Mouse (Mus musculus): Measurements from ENCODE around the gene Ing2. TPM values are rescaled to one million over a fixed set of nuclear protein-coding genes. Genes with fewer than 3 reads are reported as not detected.

The Ing2 gene
- polyA plus RNA-seq, 1 experiment, result not detected

- Histone ChIP-seq H3K4me3 (ENCODE audit: insufficient read depth, low read depth, low read length) (no peak overlapping the region), H3K27ac (ENCODE audit: insufficient read depth, low read depth, low read length) (no peak overlapping the region), H3K4me1 (ENCODE audit: control insufficient read depth, insufficient read depth, low read length) (no peaks in the 10 kb centered on the region)
- WGBS, result 96% methylated on average over 5 of the region's 5 CpGs
- no peak for TF ChIP-seq CTCF (IDR thresholded peaks at IDR 0.05; ENCODE audit: insufficient read depth, low read depth, low read length)
- no peak for TF ChIP-seq POLR2A (IDR thresholded peaks at IDR 0.05; ENCODE audit: insufficient read depth, low read depth, low read length)
Observed at GRCm38 (mm10) chr8:47662716-47663115, 12.6 kb downstream of the Ing2 start.

- TF ChIP-seq CTCF (IDR thresholded peaks at IDR 0.05; ENCODE audit: insufficient read depth, low read depth, low read length) (no peak), POLR2A (IDR thresholded peaks at IDR 0.05; ENCODE audit: insufficient read depth, low read depth, low read length) (no peak)
- no peak overlapping the region for H3K27ac ChIP-seq (ENCODE audit: insufficient read depth, low read depth, low read length)
- H3K4me1 ChIP-seq (ENCODE audit: control insufficient read depth, insufficient read depth, low read length), result no peaks in the 10 kb centered on the region
- 80% methylated on average over 7 of the region's 7 CpGs for WGBS
- H3K4me3 ChIP-seq (ENCODE audit: insufficient read depth, low read depth, low read length), result no peak overlapping the region
Observed at GRCm38 (mm10) chr8:47660394-47660793, 15.0 kb downstream of the Ing2 start.

- Histone ChIP-seq H3K4me3 (ENCODE audit: insufficient read depth, low read depth, low read length) (no peak overlapping the region), H3K4me1 (ENCODE audit: control insufficient read depth, insufficient read depth, low read length) (no peaks in the 10 kb centered on the region), H3K27ac (ENCODE audit: insufficient read depth, low read depth, low read length) (no peak overlapping the region)
- WGBS, result 84% methylated on average over 5 of the region's 5 CpGs
- TF ChIP-seq CTCF (IDR thresholded peaks at IDR 0.05; ENCODE audit: insufficient read depth, low read depth, low read length) (no peak), POLR2A (IDR thresholded peaks at IDR 0.05; ENCODE audit: insufficient read depth, low read depth, low read length) (no peak)
Observed at GRCm38 (mm10) chr8:47659463-47659862, 15.9 kb downstream of the Ing2 start.

- Histone ChIP-seq H3K4me1 (ENCODE audit: control insufficient read depth, insufficient read depth, low read length) (no peaks in the 10 kb centered on the region), H3K4me3 (ENCODE audit: insufficient read depth, low read depth, low read length) (no peak overlapping the region), H3K27ac (ENCODE audit: insufficient read depth, low read depth, low read length) (no peak overlapping the region)
- TF ChIP-seq POLR2A (IDR thresholded peaks at IDR 0.05; ENCODE audit: insufficient read depth, low read depth, low read length) (no peak), CTCF (IDR thresholded peaks at IDR 0.05; ENCODE audit: insufficient read depth, low read depth, low read length) (no peak)
- WGBS, result 60% methylated on average over 3 of the region's 3 CpGs
Observed at GRCm38 (mm10) chr8:47654406-47654805, 20.9 kb downstream of the Ing2 start.

- no peaks in the 10 kb centered on the region for H3K4me1 ChIP-seq (ENCODE audit: control insufficient read depth, insufficient read depth, low read length)
- H3K4me3 ChIP-seq (ENCODE audit: insufficient read depth, low read depth, low read length), result no peak overlapping the region
- TF ChIP-seq POLR2A (IDR thresholded peaks at IDR 0.05; ENCODE audit: insufficient read depth, low read depth, low read length) (no peak), CTCF (IDR thresholded peaks at IDR 0.05; ENCODE audit: insufficient read depth, low read depth, low read length) (no peak)
- WGBS, result 90% methylated on average over 3 of the region's 3 CpGs
- H3K27ac ChIP-seq (ENCODE audit: insufficient read depth, low read depth, low read length), result no peak overlapping the region
Observed at GRCm38 (mm10) chr8:47652737-47653076, 22.6 kb downstream of the Ing2 start.

GRCm38 (mm10) chr8:47651913-47652736, 23.2 kb downstream of the Ing2 start:
- Histone ChIP-seq H3K27ac (ENCODE audit: insufficient read depth, low read depth, low read length) (no peak overlapping the region), H3K4me1 (ENCODE audit: control insufficient read depth, insufficient read depth, low read length) (no peaks in the 10 kb centered on the region), H3K4me3 (ENCODE audit: insufficient read depth, low read depth, low read length) (no peak overlapping the region)
- WGBS, result 77% methylated on average over 13 of the region's 13 CpGs
- TF ChIP-seq POLR2A (IDR thresholded peaks at IDR 0.05; ENCODE audit: insufficient read depth, low read depth, low read length) (no peak), CTCF (IDR thresholded peaks at IDR 0.05; ENCODE audit: insufficient read depth, low read depth, low read length) (no peak)

GRCm38 (mm10) chr8:47650853-47651252, 24.5 kb downstream of the Ing2 start:
- Histone ChIP-seq H3K4me1 (ENCODE audit: control insufficient read depth, insufficient read depth, low read length) (no peaks in the 10 kb centered on the region), H3K4me3 (ENCODE audit: insufficient read depth, low read depth, low read length) (no peak overlapping the region), H3K27ac (ENCODE audit: insufficient read depth, low read depth, low read length) (no peak overlapping the region)
- TF ChIP-seq CTCF (IDR thresholded peaks at IDR 0.05; ENCODE audit: insufficient read depth, low read depth, low read length), result no peak
- TF ChIP-seq POLR2A (IDR thresholded peaks at IDR 0.05; ENCODE audit: insufficient read depth, low read depth, low read length), result no peak
- WGBS, result 86% methylated on average over 4 of the region's 4 CpGs

- WGBS, result 82% methylated on average over 9 of the region's 9 CpGs
- Histone ChIP-seq H3K4me3 (ENCODE audit: insufficient read depth, low read depth, low read length) (no peak overlapping the region), H3K27ac (ENCODE audit: insufficient read depth, low read depth, low read length) (no peak overlapping the region), H3K4me1 (ENCODE audit: control insufficient read depth, insufficient read depth, low read length) (no peaks in the 10 kb centered on the region)
- TF ChIP-seq CTCF (IDR thresholded peaks at IDR 0.05; ENCODE audit: insufficient read depth, low read depth, low read length) (no peak), POLR2A (IDR thresholded peaks at IDR 0.05; ENCODE audit: insufficient read depth, low read depth, low read length) (no peak)
Observed at GRCm38 (mm10) chr8:47649551-47649950, 25.8 kb downstream of the Ing2 start.

- TF ChIP-seq CTCF (IDR thresholded peaks at IDR 0.05; ENCODE audit: insufficient read depth, low read depth, low read length) (no peak), POLR2A (IDR thresholded peaks at IDR 0.05; ENCODE audit: insufficient read depth, low read depth, low read length) (no peak)
- Histone ChIP-seq H3K4me3 (ENCODE audit: insufficient read depth, low read depth, low read length) (no peak overlapping the region), H3K27ac (ENCODE audit: insufficient read depth, low read depth, low read length) (no peak overlapping the region), H3K4me1 (ENCODE audit: control insufficient read depth, insufficient read depth, low read length) (no peaks in the 10 kb centered on the region)
- WGBS, result 25% methylated on average over 9 of the region's 9 CpGs
Observed at GRCm38 (mm10) chr8:47642514-47643064, 32.8 kb downstream of the Ing2 start.
